Mouse (Mus musculus): ENCODE data around the gene Grm2. TPM values are rescaled to one million over a fixed set of nuclear protein-coding genes. Genes with fewer than 3 reads are reported as not detected.

Grm2 gene
- polyA plus RNA-seq, 1 experiment from 2014 or later: 3.4 TPM

- WGBS: 79% methylated on average over 9 of the region's 9 CpGs
- Histone ChIP-seq H3K27me3 (no peaks in the 10 kb centered on the region), H3K4me1 (no peaks in the 10 kb centered on the region; the same call in 1 of the 2 replicates), H3K4me2 (no peak overlapping the region), H3K36me3 (replicated peaks) (peaks cover 27% of the 10 kb centered on the region), H3K9me3 (no peaks in the 10 kb centered on the region), H3K9ac (no peak overlapping the region), H3K27ac (no peak overlapping the region), H3K4me3 (replicated peaks) (no peak overlapping the region)
- ATAC-seq (ENCODE audit: low FRiP score): 0 out of 2 replicates have a peak, but pooled peaks have one; percentile 33
These were observed 20.1 kb upstream of the Grm2 start for GRCm38 (mm10) chr9:106675965-106676364.

- Histone ChIP-seq H3K27me3 (no peaks in the 10 kb centered on the region), H3K4me1 (no peaks in the 10 kb centered on the region; the same call in 1 of the 2 replicates), H3K9me3 (no peaks in the 10 kb centered on the region), H3K36me3 (replicated peaks) (peaks cover 28% of the 10 kb centered on the region), H3K4me2 (no peak overlapping the region), H3K27ac (no peak overlapping the region), H3K4me3 (replicated peaks) (no peak overlapping the region), H3K9ac (no peak overlapping the region)
- peak; percentile 83 for ATAC-seq (ENCODE audit: low FRiP score)
- WGBS: 0% methylated on average over 1 of the region's 1 CpGs
These were observed 19.6 kb upstream of the Grm2 start for GRCm38 (mm10) chr9:106675480-106675879.

- no peak overlapping the region for H3K9ac ChIP-seq
- no peak for ATAC-seq (ENCODE audit: low FRiP score)
- H3K4me3 ChIP-seq (replicated peaks): no peak overlapping the region
- H3K27me3 ChIP-seq: no peaks in the 10 kb centered on the region
- H3K27ac ChIP-seq: no peak overlapping the region
- no peaks in the 10 kb centered on the region for H3K9me3 ChIP-seq
- H3K4me1 ChIP-seq: no peaks in the 10 kb centered on the region; the same call in 1 of the 2 replicates
- H3K4me2 ChIP-seq: no peak overlapping the region
- 76% methylated on average over 2 of the region's 2 CpGs for WGBS
- peaks cover 32% of the 10 kb centered on the region for H3K36me3 ChIP-seq (replicated peaks)
These were observed 18.0 kb upstream of the Grm2 start for GRCm38 (mm10) chr9:106673860-106674259.

- H3K4me3 ChIP-seq (replicated peaks): no peak overlapping the region
- no peaks in the 10 kb centered on the region for H3K9me3 ChIP-seq
- WGBS: 79% methylated on average over 6 of the region's 6 CpGs
- peaks cover 12% of the 10 kb centered on the region for H3K36me3 ChIP-seq (replicated peaks)
- no peak for ATAC-seq (ENCODE audit: low FRiP score)
- H3K4me1 ChIP-seq: peaks cover 21% of the 10 kb centered on the region
- H3K27me3 ChIP-seq: no peaks in the 10 kb centered on the region
- no peak overlapping the region for H3K4me2 ChIP-seq
- peak overlapping the region; percentile 67 for H3K27ac ChIP-seq
- H3K9ac ChIP-seq: no peak overlapping the region
These were observed 9.0 kb upstream of the Grm2 start for GRCm38 (mm10) chr9:106664856-106665255.

- ATAC-seq (ENCODE audit: low FRiP score): peak; percentile 76
- H3K9ac ChIP-seq: no peak overlapping the region
- no peaks in the 10 kb centered on the region for H3K27me3 ChIP-seq
- H3K9me3 ChIP-seq: no peaks in the 10 kb centered on the region
- H3K36me3 ChIP-seq (replicated peaks): peaks cover 12% of the 10 kb centered on the region
- H3K4me3 ChIP-seq (replicated peaks): no peak overlapping the region
- 59% methylated on average over 4 of the region's 4 CpGs for WGBS
- H3K4me1 ChIP-seq: peaks cover 23% of the 10 kb centered on the region
- peak overlapping the region; percentile 67 for H3K27ac ChIP-seq
- H3K4me2 ChIP-seq: no peak overlapping the region
These were observed 8.6 kb upstream of the Grm2 start for GRCm38 (mm10) chr9:106664433-106664832.

GRCm38 (mm10) chr9:106663200-106663599 is 7.3 kb upstream of the Grm2 start:
- ATAC-seq (ENCODE audit: low FRiP score): no peak
- no peaks in the 10 kb centered on the region for H3K9me3 ChIP-seq
- H3K4me2 ChIP-seq: no peak overlapping the region
- H3K4me3 ChIP-seq (replicated peaks): no peak overlapping the region
- no peak overlapping the region for H3K9ac ChIP-seq
- no peaks in the 10 kb centered on the region for H3K27me3 ChIP-seq
- 0 out of 2 replicates have a peak overlapping the region, but pooled peaks have one; percentile 10 for H3K27ac ChIP-seq
- WGBS: 74% methylated on average over 6 of the region's 6 CpGs
- peaks cover 26% of the 10 kb centered on the region for H3K4me1 ChIP-seq
- peaks cover 19% of the 10 kb centered on the region for H3K36me3 ChIP-seq (replicated peaks)

DNA sequence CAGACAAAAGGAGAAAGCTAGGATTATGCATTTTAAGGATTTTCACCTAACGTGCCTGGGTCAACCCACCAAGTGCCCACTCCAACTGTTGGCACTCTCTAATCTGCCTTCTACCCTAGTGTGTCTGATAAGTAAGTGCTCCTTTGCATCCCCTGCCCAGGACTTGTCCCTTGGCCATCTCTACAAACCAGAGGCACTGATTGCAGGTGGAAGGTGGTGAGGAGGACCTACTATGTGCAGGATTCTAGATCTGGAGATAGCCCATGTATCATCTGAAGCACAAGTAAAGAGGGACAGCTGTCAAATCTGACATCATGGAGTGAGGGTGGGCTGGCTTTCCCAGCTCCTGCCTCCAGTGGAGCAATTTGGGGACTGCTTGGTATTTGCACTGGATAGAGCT is 4.1 kb upstream of the Grm2 start:
- H3K9me3 ChIP-seq: no peaks in the 10 kb centered on the region
- ATAC-seq (ENCODE audit: low FRiP score): no peak
- WGBS: 38% methylated on average over 1 of the region's 1 CpGs
- no peak overlapping the region for H3K9ac ChIP-seq
- H3K4me1 ChIP-seq: peaks cover 30% of the 10 kb centered on the region
- H3K4me2 ChIP-seq: no peak overlapping the region
- H3K4me3 ChIP-seq (replicated peaks): no peak overlapping the region
- peaks cover 19% of the 10 kb centered on the region for H3K27me3 ChIP-seq
- peaks cover 19% of the 10 kb centered on the region for H3K36me3 ChIP-seq (replicated peaks)
- no peak overlapping the region for H3K27ac ChIP-seq

DNA sequence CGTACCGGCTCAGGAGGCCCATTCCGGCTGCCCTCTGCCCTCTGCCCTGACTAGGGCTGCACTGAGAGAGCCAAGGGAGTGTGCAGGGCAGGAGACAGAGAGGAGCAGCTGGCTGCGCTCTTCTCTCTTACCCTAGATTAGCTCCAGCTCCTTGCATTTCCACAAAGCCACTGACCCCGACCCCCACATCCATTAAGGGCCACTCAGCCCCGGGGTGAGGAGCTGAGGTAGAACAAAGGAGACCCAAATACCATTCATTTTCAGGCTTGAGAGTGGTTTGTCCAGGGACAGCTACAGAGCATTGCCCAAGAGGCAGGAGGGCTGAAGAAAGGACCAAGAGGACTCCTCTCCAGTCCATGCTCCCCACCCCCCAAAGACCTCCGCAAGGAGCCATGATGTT is 3.6 kb upstream of the Grm2 start:
- WGBS: 21% methylated on average over 7 of the region's 7 CpGs
- no peak for ATAC-seq (ENCODE audit: low FRiP score)
- peaks cover 24% of the 10 kb centered on the region for H3K27me3 ChIP-seq
- no peaks in the 10 kb centered on the region for H3K9me3 ChIP-seq
- H3K4me2 ChIP-seq: no peak overlapping the region
- no peak overlapping the region for H3K9ac ChIP-seq
- no peak overlapping the region for H3K4me3 ChIP-seq (replicated peaks)
- peaks cover 25% of the 10 kb centered on the region for H3K4me1 ChIP-seq
- no peak overlapping the region for H3K27ac ChIP-seq
- peaks cover 19% of the 10 kb centered on the region for H3K36me3 ChIP-seq (replicated peaks)

- Histone ChIP-seq H3K9me3 (no peaks in the 10 kb centered on the region), H3K4me1 (peaks cover 17% of the 10 kb centered on the region), H3K4me3 (replicated peaks) (no peak overlapping the region), H3K36me3 (replicated peaks) (peaks cover 19% of the 10 kb centered on the region), H3K4me2 (no peak overlapping the region), H3K9ac (no peak overlapping the region), H3K27ac (no peak overlapping the region), H3K27me3 (peaks cover 33% of the 10 kb centered on the region)
- no peak for ATAC-seq (ENCODE audit: low FRiP score)
- 42% methylated on average over 5 of the region's 5 CpGs for WGBS
These were observed 1.7 kb upstream of the Grm2 start for GRCm38 (mm10) chr9:106657592-106657991.

DNA sequence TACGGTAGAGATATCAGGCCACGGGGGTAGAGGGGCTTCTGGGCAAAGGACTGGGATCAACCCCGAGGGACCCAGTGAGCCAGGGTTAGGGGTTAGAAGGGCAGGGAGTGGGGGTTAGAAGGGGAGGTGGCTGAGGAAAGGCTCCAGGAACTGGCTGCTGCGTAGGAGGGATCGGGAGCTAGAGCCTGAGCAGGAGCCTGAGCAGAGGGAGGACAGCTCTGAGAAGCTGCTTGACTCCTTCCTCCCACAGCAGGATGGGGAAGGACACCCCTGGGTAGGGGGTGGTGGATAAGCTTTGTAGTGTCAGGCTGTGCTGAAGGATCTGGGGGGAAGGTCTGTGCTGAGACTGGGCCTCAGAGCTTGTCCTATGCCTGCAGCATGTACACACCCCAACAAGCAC is 938 bp upstream of the Grm2 start:
- H3K9ac ChIP-seq: no peak overlapping the region
- no peak overlapping the region for H3K4me2 ChIP-seq
- ATAC-seq (ENCODE audit: low FRiP score): no peak

GRCm38 (mm10) chr9:106652720-106653119 is 3.2 kb downstream of the Grm2 start:
- H3K4me2 ChIP-seq: no peak overlapping the region
- H3K36me3 ChIP-seq (replicated peaks): no peaks in the 10 kb centered on the region
- no peak overlapping the region for H3K27ac ChIP-seq
- ATAC-seq (ENCODE audit: low FRiP score): no peak
- no peak overlapping the region for H3K4me3 ChIP-seq (replicated peaks)
- H3K9ac ChIP-seq: no peak overlapping the region
- peaks cover 12% of the 10 kb centered on the region for H3K4me1 ChIP-seq
- WGBS: 76% methylated on average over 1 of the region's 1 CpGs
- no peaks in the 10 kb centered on the region for H3K9me3 ChIP-seq
- peaks cover 33% of the 10 kb centered on the region for H3K27me3 ChIP-seq

More for the DNA sequence above, 938 bp upstream of the Grm2 start:
- H3K4me1 ChIP-seq: peaks cover 17% of the 10 kb centered on the region
- H3K9me3 ChIP-seq: no peaks in the 10 kb centered on the region
- peaks cover 15% of the 10 kb centered on the region for H3K36me3 ChIP-seq (replicated peaks)
- H3K27me3 ChIP-seq: peaks cover 33% of the 10 kb centered on the region
- no peak overlapping the region for H3K4me3 ChIP-seq (replicated peaks)
- WGBS: 45% methylated on average over 5 of the region's 5 CpGs
- H3K27ac ChIP-seq: no peak overlapping the region

GRCm38 (mm10) chr9:106647226-106647625 is 8.7 kb downstream of the Grm2 start:
- no peak overlapping the region for H3K4me2 ChIP-seq

DNA sequence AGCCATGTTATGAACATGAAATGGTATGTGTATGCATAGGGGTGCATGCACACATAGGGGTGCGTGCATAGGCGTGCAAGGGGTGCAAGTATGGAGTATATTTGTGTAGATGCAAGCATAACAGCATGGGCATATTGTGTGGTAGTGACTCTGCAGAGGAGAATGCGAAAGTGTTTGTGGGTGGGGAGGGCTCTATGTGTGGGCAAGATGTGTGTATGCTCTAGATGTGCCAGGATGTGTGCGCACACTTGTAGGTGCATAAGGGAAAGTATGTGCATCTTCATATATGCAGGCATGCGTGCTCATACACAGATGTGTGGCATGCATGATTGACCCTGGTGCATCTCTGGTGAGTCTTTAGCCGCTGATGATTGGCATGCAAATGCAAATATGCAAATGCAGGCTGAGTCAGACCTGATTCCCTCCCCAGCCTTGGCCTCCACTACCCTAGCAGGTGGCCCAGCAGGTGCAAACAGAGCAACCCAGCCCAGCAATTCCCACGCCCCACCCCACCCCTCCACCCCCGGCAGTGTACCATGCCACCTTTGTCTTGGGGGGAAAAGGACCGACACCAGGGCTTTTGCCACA is 10.1 kb downstream of the Grm2 start:
- Histone ChIP-seq H3K9me3 (no peaks in the 10 kb centered on the region), H3K36me3 (replicated peaks) (no peaks in the 10 kb centered on the region), H3K4me1 (no peaks in the 10 kb centered on the region), H3K27me3 (no peaks in the 10 kb centered on the region), H3K4me3 (replicated peaks) (no peak overlapping the region), H3K4me2 (no peak overlapping the region), H3K27ac (no peak overlapping the region), H3K9ac (no peak overlapping the region)
- 81% methylated on average over 9 of the region's 9 CpGs for WGBS
- ATAC-seq (ENCODE audit: low FRiP score): no peak

More at GRCm38 (mm10) chr9:106647226-106647625, 8.7 kb downstream of the Grm2 start:
- H3K4me1 ChIP-seq: no peaks in the 10 kb centered on the region
- 74% methylated on average over 27 of the region's 27 CpGs for WGBS
- ATAC-seq (ENCODE audit: low FRiP score): no peak
- H3K4me3 ChIP-seq (replicated peaks): no peak overlapping the region
- H3K36me3 ChIP-seq (replicated peaks): no peaks in the 10 kb centered on the region
- no peaks in the 10 kb centered on the region for H3K9me3 ChIP-seq
- no peaks in the 10 kb centered on the region for H3K27me3 ChIP-seq
- no peak overlapping the region for H3K27ac ChIP-seq
- no peak overlapping the region for H3K9ac ChIP-seq
